Mouse (Mus musculus) CH12.LX (cell line): ENCODE measurements around the gene Inpp5f.
"Not testable (repeated sequence)": the region's sequence is repeated elsewhere in the genome, so short reads cannot be mapped to it uniquely, and the experiment has no call there.

ENCODE experiments used
- BHLHE40 ChIP-seq: IDR thresholded peaks from 2 replicates; pipeline ENCODE4 v1.6.1; 2011; ENCODE audit warnings: mild to moderate bottlenecking, low read depth, low read length, improper control_type of control experiment
- CTCF ChIP-seq, 2 experiments: IDR thresholded peaks in 1 of 2; conservative IDR thresholded peaks in 1 of 2; 2 replicates each; pipeline ENCODE4 v1.5.1; 2011 to 2012; ENCODE audit warnings: low read depth in 2 of 2, low read length in 2 of 2, improper control_type of control experiment in 1 of 2, inconsistent platforms in 1 of 2, mild to moderate bottlenecking in 1 of 2, moderate library complexity in 1 of 2
- EP300 ChIP-seq: IDR thresholded peaks from 2 replicates; pipeline ENCODE4 v1.6.1; 2011; ENCODE audit warnings: low read length, improper control_type of control experiment
- JUND ChIP-seq: conservative IDR thresholded peaks from 2 replicates; pipeline ENCODE4 v1.6.1; 2011; ENCODE audit warnings: low read depth, low read length, improper control_type of control experiment
- MAX ChIP-seq: IDR thresholded peaks from 2 replicates; pipeline ENCODE4 v1.6.1; 2011; ENCODE audit warnings: low read length, improper control_type of control experiment
- PAX5 ChIP-seq: IDR thresholded peaks from 2 replicates; pipeline ENCODE4 v1.6.1; 2012; ENCODE audit warnings: low read length, inconsistent platforms, mixed read lengths
- POLR2A ChIP-seq: IDR thresholded peaks from 2 replicates; pipeline ENCODE4 v1.6.1; 2011; ENCODE audit warnings: low read depth, mild to moderate bottlenecking, improper control_type of control experiment, low read length
- SMC3 ChIP-seq: IDR thresholded peaks from 2 replicates; pipeline ENCODE4 v1.6.1; 2011; ENCODE audit warnings: low read depth, low read length, improper control_type of control experiment
- UBTF ChIP-seq: IDR thresholded peaks from 2 replicates; pipeline ENCODE4 v1.6.1; 2012; ENCODE audit warnings: low read depth, mild to moderate bottlenecking, inconsistent platforms, low read length, improper control_type of control experiment, moderate library complexity
- ZKSCAN1 ChIP-seq: IDR thresholded peaks from 2 replicates; pipeline ENCODE4 v1.6.1; 2012; ENCODE audit warnings: low read depth, inconsistent platforms, low read length, improper control_type of control experiment, borderline replicate concordance

DNA sequence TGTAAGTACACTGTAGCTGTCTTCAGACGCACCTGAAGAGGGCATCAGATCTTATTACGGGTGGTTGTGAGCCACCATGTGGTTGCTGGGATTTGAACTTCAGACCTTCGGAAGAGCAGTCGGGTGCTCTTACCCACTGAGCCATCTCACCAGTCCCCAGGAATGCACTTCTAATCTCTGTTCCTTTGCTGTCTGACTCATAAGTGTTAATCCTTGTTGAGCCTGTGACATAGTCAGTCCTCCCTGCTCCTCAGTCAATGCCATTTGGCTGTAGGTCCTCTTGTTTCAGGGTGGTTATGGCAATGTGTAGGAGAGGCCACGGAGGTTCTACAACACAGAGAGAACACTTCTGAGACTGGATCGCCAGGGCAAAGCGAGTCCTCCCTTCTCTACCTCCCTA is 40.5 kb upstream of the Inpp5f start:
- not testable (repeated sequence) for TF ChIP-seq UBTF; MAX; CTCF (conservative IDR thresholded peaks at IDR 0.05 in 1 of 2, IDR thresholded peaks at IDR 0.05 in 1 of 2; ENCODE audit: low read depth in 2 of 2, low read length in 2 of 2); EP300; SMC3; ZKSCAN1; BHLHE40; POLR2A; JUND; PAX5
